Mouse (Mus musculus) midbrain, embryonic 12.5 days (tissue): ENCODE measurements around the gene Slc34a2. TPM values are rescaled to one million over a fixed set of nuclear protein-coding genes. Genes with fewer than 3 reads are reported as not detected.

Experiments used
- ATAC-seq: fragments of 200-750 bp; cut with Nextera tagmentation; 2 replicates; pipeline ENCODE4 v1.8.0; 2017; ENCODE audit warnings: low read depth, moderate TSS enrichment, moderate library complexity; ENCODE audit not compliant: low FRiP score
- H3K27ac ChIP-seq: fragments of 300-500 bp; sonication (generic); replicated peaks from 2 replicates; pipeline ENCODE4 v1.5.1; 2016; ENCODE audit warnings: mild to moderate bottlenecking
- H3K27me3 ChIP-seq: fragments of 300-500 bp; sonication (generic); 2 replicates; pipeline ENCODE4 v1.6.1; 2016; ENCODE audit warnings: mild to moderate bottlenecking
- H3K36me3 ChIP-seq: fragments of 300-500 bp; sonication (generic); 2 replicates; pipeline ENCODE4 v1.6.1; 2016
- H3K4me1 ChIP-seq: fragments of 300-500 bp; sonication (generic); 2 replicates; pipeline ENCODE4 v1.6.1; 2016
- H3K4me2 ChIP-seq: fragments of 300-500 bp; sonication (generic); replicated peaks from 2 replicates; pipeline ENCODE4 v1.6.1; 2016; ENCODE audit warnings: mild to moderate bottlenecking, moderate library complexity
- H3K4me3 ChIP-seq: fragments of 300-500 bp; sonication (generic); 2 replicates; pipeline ENCODE4 v1.5.1; 2016; ENCODE audit warnings: mild to moderate bottlenecking
- H3K9ac ChIP-seq: fragments of 300-500 bp; sonication (generic); replicated peaks from 2 replicates; pipeline ENCODE4 v1.6.1; 2016; ENCODE audit warnings: mild to moderate bottlenecking, moderate library complexity
- H3K9me3 ChIP-seq: fragments of 300-500 bp; sonication (generic); 2 replicates; pipeline ENCODE4 v1.6.1; 2016; ENCODE audit warnings: mild to moderate bottlenecking
- WGBS: fragments of 180-500 bp; shearing (Covaris S2); methylation state at CpG from one replicate; pipeline ENCODE4 v1.1.7; 2016; 5-methylcytosine and 5-hydroxymethylcytosine counted together
- polyA plus RNA-seq: library from polyadenylated mRNA; unstranded; fragments of >200 nt; fragmentation: Nextera tagmentation; extraction: Ambion mirVana; gene quantifications from 2 replicates; pipeline ENCODE4 v1.2.1, GENCODE M21; 2016

Gene Slc34a2
- polyA plus RNA-seq, 1 experiment from 2014 or later: not detected

DNA sequence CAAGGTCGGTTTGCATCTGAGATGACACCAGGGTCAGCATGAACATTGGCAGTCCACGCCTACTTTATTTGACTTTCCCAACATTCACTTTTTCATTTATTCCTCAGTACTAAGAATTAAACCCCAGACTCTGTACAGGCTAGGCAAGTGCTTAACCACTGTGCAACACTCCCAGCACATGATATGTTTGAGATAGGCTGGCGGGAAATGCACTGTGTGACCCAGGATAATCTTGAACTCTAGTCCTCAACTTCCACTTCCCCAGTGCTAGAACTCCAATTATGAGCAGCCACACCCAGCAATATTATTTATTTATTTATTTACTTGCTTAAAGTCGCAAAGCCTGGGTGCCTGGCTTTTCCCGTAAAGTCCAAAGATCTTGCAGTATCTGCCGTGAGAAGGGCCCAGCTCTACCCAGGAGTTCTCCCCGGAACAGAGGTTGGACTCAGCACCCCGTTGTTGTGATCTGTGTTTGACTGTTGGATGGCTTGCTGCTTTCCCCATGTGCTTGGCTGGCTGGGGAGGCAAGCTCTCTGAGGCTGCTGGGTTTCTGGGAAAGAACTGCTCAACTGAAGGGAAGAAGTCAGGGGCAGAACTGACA lies 5.0 kb downstream of the Slc34a2 start:
- WGBS: 89% methylated on average over 8 of the region's 8 CpGs
- peaks cover 2% of the 10 kb centered on the region for H3K27me3 ChIP-seq

DNA sequence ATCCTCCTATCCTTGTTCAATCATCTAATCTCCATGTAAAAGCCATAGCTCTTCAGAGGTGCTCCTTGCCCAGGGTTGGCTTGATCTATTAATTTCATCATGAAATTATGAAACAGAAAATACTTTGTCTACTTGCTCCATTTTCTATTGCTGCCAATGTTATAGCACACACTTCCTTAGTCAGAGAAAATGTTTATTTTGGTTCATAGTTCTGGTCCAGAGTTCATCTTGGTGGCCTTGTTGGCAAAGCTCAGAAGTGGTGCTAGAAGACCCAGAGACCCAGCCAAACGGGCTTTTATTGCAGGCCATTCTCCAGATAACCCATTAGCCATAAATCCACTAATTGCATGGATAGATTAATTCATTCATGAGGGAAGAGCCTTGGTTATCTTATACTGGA lies 5.8 kb downstream of the Slc34a2 start:
- H3K4me1 ChIP-seq: no peaks in the 10 kb centered on the region
- H3K36me3 ChIP-seq: no peaks in the 10 kb centered on the region
- H3K4me3 ChIP-seq: no peak overlapping the region
- H3K4me2 ChIP-seq: no peak overlapping the region
- 67% methylated on average over 1 of the region's 1 CpGs for WGBS
- no peak overlapping the region for H3K9ac ChIP-seq
- peaks cover 11% of the 10 kb centered on the region for H3K27me3 ChIP-seq
- no peak for ATAC-seq
- H3K27ac ChIP-seq: no peak overlapping the region
- no peaks in the 10 kb centered on the region for H3K9me3 ChIP-seq

More for the DNA sequence above, 5.0 kb downstream of the Slc34a2 start:
- Histone ChIP-seq H3K36me3 (no peaks in the 10 kb centered on the region), H3K27ac (no peak overlapping the region), H3K4me1 (no peaks in the 10 kb centered on the region), H3K9me3 (no peaks in the 10 kb centered on the region), H3K4me3 (no peak overlapping the region), H3K9ac (no peak overlapping the region), H3K4me2 (no peak overlapping the region)
- ATAC-seq: no peak

DNA sequence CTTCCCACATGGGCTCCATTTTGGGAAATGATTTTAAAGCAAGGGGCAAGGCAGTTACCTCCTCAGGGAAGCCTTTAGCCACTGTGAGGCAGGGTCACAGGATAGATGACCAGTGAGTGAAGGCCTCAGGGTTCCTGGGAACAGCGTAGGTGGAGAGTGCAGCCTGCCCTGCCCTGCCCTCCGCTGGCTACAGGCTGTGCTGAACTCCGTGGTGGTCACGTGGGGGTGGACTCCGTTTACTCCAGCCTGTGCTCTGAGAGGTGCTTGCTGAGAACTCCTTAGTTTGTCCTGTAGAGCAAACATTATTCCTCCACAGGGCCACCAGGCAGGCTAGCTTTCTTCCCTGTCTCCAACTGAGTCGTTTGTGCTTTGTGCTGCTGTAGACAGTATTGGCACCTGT lies 10.1 kb downstream of the Slc34a2 start:
- Histone ChIP-seq H3K4me2 (no peak overlapping the region), H3K36me3 (no peaks in the 10 kb centered on the region), H3K27me3 (peaks cover 25% of the 10 kb centered on the region), H3K4me1 (peaks cover 5% of the 10 kb centered on the region; the same call in 1 of the 2 replicates), H3K9me3 (no peaks in the 10 kb centered on the region), H3K4me3 (no peak overlapping the region), H3K9ac (no peak overlapping the region), H3K27ac (no peak overlapping the region)
- 21% methylated on average over 6 of the region's 6 CpGs for WGBS
- no peak for ATAC-seq

DNA sequence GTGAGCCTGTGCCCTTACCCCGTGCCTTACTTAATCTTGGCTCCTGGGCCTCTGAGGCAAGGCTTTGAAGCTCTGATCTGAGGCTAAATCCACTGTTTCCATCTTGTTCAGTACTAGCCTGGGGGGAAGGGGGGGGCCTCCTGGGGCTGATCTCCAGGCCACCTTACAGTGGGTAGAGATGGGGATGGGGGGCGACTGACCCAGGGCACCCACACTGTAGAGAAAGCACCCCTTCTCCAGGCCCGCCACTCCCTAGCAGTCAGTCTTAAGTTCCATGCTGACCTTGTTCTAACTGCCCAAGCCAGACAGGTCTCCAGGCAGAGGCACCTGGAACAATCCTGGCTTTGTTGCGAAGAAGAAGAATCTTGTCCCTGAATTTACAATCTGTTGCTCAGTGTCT lies 10.7 kb downstream of the Slc34a2 start:
- peaks cover 5% of the 10 kb centered on the region; the same call in 1 of the 2 replicates for H3K4me1 ChIP-seq
- H3K4me2 ChIP-seq: peak overlapping the region; percentile 56
- no peak overlapping the region for H3K27ac ChIP-seq
- ATAC-seq: 0 out of 2 replicates have a peak, but pooled peaks have one; percentile 19
- H3K36me3 ChIP-seq: no peaks in the 10 kb centered on the region
- H3K27me3 ChIP-seq: peaks cover 25% of the 10 kb centered on the region
- H3K9ac ChIP-seq: peak overlapping the region; percentile 32; the same call in 1 of the 2 replicates
- H3K4me3 ChIP-seq: peak overlapping the region; percentile 34
- 20% methylated on average over 4 of the region's 4 CpGs for WGBS
- no peaks in the 10 kb centered on the region for H3K9me3 ChIP-seq

DNA sequence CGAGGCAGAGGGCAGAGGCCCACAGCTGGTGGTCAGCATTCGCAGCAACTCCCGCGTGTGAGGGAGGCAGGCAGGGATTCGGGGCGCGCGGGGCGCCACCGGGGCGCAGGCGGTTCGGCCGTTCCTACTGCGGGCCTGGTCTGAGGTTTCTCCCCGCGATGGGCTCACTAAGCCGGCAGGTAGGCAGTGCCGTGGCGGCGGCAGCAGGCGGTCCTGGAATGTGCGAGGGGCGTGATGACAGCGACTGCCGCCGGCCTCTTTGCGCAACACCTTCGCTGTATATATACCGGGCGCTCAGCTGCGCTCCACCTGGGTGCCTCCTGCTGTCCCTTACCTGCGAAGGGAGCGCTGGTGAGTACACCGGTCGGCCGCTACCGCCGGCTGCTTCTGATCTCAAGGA lies 11.2 kb downstream of the Slc34a2 start:
- peak overlapping the region; percentile 32; the same call in 1 of the 2 replicates for H3K9ac ChIP-seq
- H3K27me3 ChIP-seq: peaks cover 25% of the 10 kb centered on the region
- peak overlapping the region; percentile 34 for H3K4me3 ChIP-seq
- no peaks in the 10 kb centered on the region for H3K36me3 ChIP-seq
- H3K27ac ChIP-seq: no peak overlapping the region
- no peak for ATAC-seq
- no peaks in the 10 kb centered on the region for H3K9me3 ChIP-seq
- 2% methylated on average over 39 of the region's 39 CpGs for WGBS
- H3K4me1 ChIP-seq: peaks cover 5% of the 10 kb centered on the region; the same call in 1 of the 2 replicates
- H3K4me2 ChIP-seq: peak overlapping the region; percentile 56

DNA sequence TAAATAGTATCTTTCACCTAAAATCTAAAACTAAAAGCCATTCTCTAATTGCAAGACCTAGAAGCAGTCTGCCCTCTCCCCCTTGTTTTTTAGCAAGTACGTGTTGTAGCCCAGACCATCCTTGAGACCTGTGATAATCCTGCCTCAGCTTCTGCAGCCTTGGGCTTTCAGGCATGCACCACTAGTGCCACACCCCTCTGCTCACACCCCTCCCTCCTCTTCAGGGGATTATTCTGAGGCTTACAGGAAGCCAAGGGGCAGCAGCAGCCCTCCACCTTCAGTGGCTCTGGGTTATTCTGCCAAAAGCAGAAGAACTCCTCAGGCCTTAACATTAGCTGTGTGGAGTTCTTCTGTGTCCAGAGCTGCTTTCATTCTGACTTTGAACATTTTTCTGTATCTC lies 13.1 kb downstream of the Slc34a2 start:
- Histone ChIP-seq H3K4me1 (peaks cover 5% of the 10 kb centered on the region; the same call in 1 of the 2 replicates), H3K27ac (no peak overlapping the region), H3K4me2 (no peak overlapping the region), H3K27me3 (peaks cover 25% of the 10 kb centered on the region), H3K9me3 (no peaks in the 10 kb centered on the region), H3K36me3 (no peaks in the 10 kb centered on the region), H3K9ac (no peak overlapping the region), H3K4me3 (no peak overlapping the region)
- ATAC-seq: no peak
- 25% methylated on average over 1 of the region's 1 CpGs for WGBS

DNA sequence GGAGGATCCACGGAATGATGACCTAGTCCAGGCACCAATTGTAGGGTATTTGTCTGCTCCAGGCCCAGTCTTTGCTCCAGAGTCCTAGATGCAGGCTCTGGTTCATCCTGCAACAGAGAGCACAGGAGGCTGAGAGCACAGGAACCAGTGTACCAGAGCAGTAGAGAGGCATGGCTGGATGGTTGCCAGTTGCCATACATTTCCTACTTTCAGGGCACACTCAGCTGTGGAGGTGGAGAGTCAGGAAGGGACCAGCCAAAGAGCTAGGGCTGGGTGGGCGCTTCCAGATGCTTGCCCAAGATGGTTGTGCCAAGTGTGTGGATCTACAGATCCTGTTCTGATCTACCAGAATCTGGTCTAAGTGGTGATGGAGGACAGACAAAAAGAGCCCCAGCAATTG lies 15.4 kb downstream of the Slc34a2 start:
- WGBS: 73% methylated on average over 2 of the region's 2 CpGs
- no peak overlapping the region for H3K27ac ChIP-seq

DNA sequence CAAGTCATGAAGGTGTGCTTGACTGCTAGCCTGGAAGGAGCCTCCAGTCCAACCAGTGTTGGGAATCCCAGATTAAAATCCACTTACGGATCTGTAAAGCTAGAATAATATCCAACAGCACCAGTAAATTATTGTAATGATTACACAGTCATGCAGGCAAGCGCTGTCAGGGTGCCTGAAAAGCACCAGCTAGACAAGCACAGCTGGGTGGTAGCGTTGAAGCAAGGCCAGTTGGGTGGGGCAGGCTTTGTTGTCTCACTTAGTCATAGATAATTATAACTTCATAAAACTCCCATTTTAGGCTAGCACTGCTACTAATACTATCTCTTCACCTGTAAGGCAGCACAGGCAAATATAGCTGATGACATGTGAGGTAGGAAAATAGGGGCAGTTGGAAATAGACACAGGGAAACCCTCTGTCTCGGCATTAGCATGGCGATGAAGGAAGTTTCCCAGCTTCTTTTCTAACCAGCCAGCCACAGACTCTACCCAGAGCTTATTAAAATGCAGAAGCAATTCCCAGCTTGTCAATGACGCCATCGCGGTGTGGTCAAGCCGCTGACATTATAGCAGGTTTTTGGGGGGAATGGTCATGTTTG lies 23.8 kb downstream of the Slc34a2 start:
- WGBS: 96% methylated on average over 9 of the region's 9 CpGs
- Histone ChIP-seq H3K36me3 (no peaks in the 10 kb centered on the region), H3K4me1 (no peaks in the 10 kb centered on the region), H3K9me3 (no peaks in the 10 kb centered on the region), H3K4me2 (no peak overlapping the region), H3K27me3 (no peaks in the 10 kb centered on the region), H3K27ac (no peak overlapping the region), H3K9ac (no peak overlapping the region), H3K4me3 (no peak overlapping the region)
- no peak for ATAC-seq

More for the DNA sequence above, 15.4 kb downstream of the Slc34a2 start:
- peaks cover 19% of the 10 kb centered on the region for H3K27me3 ChIP-seq
- H3K4me2 ChIP-seq: no peak overlapping the region
- H3K36me3 ChIP-seq: no peaks in the 10 kb centered on the region
- no peak overlapping the region for H3K9ac ChIP-seq
- no peak for ATAC-seq
- H3K9me3 ChIP-seq: no peaks in the 10 kb centered on the region
- no peak overlapping the region for H3K4me3 ChIP-seq
- H3K4me1 ChIP-seq: peaks cover 5% of the 10 kb centered on the region; the same call in 1 of the 2 replicates

DNA sequence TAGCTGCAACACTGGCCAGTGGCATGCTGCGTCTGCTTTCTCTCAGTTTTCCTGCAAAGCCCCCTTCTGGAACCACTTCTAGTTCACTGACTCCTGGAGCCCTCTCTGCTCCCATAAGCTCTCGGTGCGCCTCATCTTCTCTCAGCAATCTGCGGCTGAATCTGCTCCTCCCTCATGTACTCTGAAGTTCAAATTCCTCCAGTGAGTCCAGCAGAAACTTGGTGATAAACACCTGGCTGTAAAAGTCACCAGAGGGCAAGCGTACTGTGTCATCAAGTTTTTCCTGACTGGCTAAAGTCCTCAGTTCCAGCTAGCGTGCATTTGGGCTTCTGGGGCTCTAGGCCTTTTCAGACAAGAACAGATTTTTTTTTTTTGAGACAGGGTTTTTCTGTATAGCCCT lies 36.7 kb downstream of the Slc34a2 start:
- H3K36me3 ChIP-seq: no peaks in the 10 kb centered on the region
- no peaks in the 10 kb centered on the region for H3K27me3 ChIP-seq
- H3K27ac ChIP-seq: no peak overlapping the region
- H3K4me1 ChIP-seq: no peaks in the 10 kb centered on the region
- no peak overlapping the region for H3K4me3 ChIP-seq
- 91% methylated on average over 6 of the region's 6 CpGs for WGBS
- ATAC-seq: no peak
- no peak overlapping the region for H3K9ac ChIP-seq
- H3K4me2 ChIP-seq: no peak overlapping the region
- H3K9me3 ChIP-seq: no peaks in the 10 kb centered on the region

DNA sequence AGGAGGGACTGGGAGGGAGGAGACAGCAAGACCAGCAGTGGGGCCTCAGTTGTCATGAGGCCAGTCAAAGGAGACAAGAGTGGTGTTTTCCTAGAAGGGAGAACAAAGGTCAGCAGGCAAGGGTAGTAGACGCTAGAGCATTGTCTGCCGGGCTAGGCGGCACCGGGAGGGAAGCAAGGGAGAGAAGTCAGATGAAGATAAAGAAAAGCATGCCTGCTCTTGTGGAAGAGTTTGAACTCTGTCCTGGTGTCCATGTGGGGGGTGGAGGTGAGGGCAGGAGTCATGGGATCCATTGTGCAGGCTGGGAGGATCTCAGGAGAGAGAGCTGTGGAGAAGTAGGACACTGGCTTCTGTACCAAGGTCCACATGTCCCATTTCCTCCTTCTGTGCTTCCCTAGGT lies 40.6 kb downstream of the Slc34a2 start:
- Histone ChIP-seq H3K4me1 (no peaks in the 10 kb centered on the region), H3K4me3 (no peak overlapping the region), H3K9ac (no peak overlapping the region), H3K27ac (no peak overlapping the region), H3K27me3 (no peaks in the 10 kb centered on the region), H3K9me3 (no peaks in the 10 kb centered on the region), H3K4me2 (no peak overlapping the region), H3K36me3 (no peaks in the 10 kb centered on the region)
- ATAC-seq: no peak
- WGBS: 83% methylated on average over 4 of the region's 4 CpGs

DNA sequence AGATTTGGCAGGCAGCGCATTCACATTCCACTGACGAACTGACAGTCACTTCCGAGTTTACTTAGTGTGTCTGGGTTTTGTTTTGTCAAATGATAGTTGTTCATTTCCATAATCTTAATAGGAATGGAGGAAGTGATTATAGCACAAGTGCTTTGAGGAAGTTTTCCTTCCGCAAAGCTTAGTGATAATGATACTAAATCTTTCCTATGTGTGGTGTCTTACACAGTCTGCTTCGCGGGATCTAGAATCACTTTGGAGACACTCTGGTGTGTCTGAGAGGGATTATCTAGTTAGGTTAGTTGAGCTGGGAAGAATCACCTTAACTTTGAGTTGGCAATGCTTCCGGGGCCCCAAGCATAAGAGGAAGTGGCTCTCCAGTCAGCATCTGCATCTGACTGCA lies 49.6 kb downstream of the Slc34a2 start:
- 91% methylated on average over 7 of the region's 7 CpGs for WGBS
- Histone ChIP-seq H3K4me2 (no peak overlapping the region), H3K4me3 (no peak overlapping the region), H3K27me3 (no peaks in the 10 kb centered on the region), H3K4me1 (no peaks in the 10 kb centered on the region), H3K36me3 (no peaks in the 10 kb centered on the region), H3K9me3 (no peaks in the 10 kb centered on the region), H3K9ac (no peak overlapping the region), H3K27ac (no peak overlapping the region)
- ATAC-seq: no peak

DNA sequence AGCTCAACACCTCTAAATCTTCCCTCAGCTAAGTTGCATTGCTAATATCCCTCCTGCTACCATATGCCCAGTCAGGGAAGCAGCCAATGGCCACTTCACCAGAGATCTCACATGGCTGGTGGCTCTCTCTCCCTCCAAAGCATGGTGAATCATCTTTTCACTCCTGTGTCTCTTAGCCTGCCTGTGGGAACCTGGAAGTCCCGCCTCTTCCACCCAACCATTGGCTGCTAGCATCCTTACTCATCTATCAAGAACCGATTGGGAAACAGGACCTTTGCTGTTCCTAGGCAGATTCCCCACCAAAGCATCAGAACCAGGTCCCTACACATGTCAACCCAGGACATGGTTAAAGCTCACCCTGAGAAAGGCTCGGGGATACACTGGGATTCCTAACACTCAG lies 53.5 kb downstream of the Slc34a2 start:
- no peak for ATAC-seq
- H3K9ac ChIP-seq: no peak overlapping the region
- no peak overlapping the region for H3K27ac ChIP-seq
- H3K9me3 ChIP-seq: no peaks in the 10 kb centered on the region
- H3K27me3 ChIP-seq: no peaks in the 10 kb centered on the region
- H3K4me3 ChIP-seq: no peak overlapping the region
- no peak overlapping the region for H3K4me2 ChIP-seq
- no peaks in the 10 kb centered on the region for H3K36me3 ChIP-seq
- 76% methylated on average over 3 of the region's 3 CpGs for WGBS
- no peaks in the 10 kb centered on the region for H3K4me1 ChIP-seq
